Mouse (Mus musculus) brain, embryonic 14.5 days (tissue): ENCODE measurements around the gene Add1.

ENCODE experiments used
- CTCF ChIP-seq: fragments of 200-500 bp; IDR thresholded peaks from 2 replicates; pipeline ENCODE4 v1.5.1; 2012; ENCODE audit warnings: inconsistent platforms, mild to moderate bottlenecking, moderate library complexity, borderline replicate concordance; ENCODE audit not compliant: insufficient read depth, insufficient read length; ENCODE audit errors: extremely low read depth
- POLR2A ChIP-seq: fragments of 200-500 bp; IDR thresholded peaks from 2 replicates; pipeline ENCODE4 v1.6.1; 2012; ENCODE audit warnings: mild to moderate bottlenecking, inconsistent platforms, borderline replicate concordance; ENCODE audit not compliant: poor library complexity, insufficient read depth, insufficient read length, severe bottlenecking; ENCODE audit errors: extremely low read depth

- TF ChIP-seq POLR2A (no peak), CTCF (no peak)
These were observed 31.1 kb downstream of the Add1 start for GRCm38 (mm10) chr5:34604576-34604975.
